Mouse (Mus musculus): ENCODE data around the gene Card11.

DNA sequence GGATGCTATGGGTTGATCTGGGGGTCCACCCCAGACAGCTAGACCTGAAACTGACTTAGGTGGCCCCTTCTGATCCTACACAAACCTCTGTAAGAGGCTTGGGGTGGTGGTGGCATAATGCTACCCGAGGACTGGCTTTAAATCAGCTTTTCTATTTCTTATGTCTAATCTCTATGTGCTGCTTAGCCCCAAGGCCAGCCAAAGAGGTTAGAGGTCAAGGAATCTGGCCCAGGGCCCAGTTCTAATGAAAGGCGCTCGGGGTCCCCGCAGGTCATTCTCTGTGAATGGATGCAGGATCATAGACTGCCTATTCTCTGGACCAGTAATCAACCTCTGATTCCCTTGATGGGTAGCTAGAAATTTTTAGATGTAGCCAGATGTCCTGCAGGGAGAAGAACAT is 145.7 kb downstream of the Card11 start:
- TF ChIP-seq CTCF (IDR thresholded peaks at IDR 0.05), result no peak
- TF ChIP-seq EP300 (IDR thresholded peaks at IDR 0.05; ENCODE audit: insufficient read depth, low read depth, low read length), result no peak

Data from heart, adult 2 months (tissue).